Mouse (Mus musculus): ENCODE results near the gene Zfp618.
A peak's percentile ranks its signal among the peaks of the same experiment; 100 is the strongest.

Zfp618 gene

DNA sequence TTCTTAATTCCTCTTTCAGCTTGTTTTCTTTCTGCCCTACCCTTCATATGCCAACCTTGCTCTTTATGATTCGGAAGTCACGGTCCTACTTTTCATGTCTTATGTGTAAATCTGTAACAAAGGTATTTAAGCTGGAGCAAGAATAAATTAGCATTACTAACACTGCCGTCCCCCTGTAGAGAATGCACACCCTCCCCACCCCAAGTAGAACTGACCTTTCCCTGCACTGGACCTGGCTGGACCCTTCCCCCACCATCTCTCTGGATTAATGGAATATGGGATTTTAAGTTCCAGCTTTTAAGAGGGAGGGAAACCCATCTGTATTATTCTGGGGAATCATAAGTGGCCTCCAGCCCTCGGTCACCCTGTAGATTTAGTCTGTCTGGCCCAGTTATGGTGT lies 65.9 kb downstream of the Zfp618 start:
- DNase-seq (ENCODE audit: low read depth, low spot score), result no peak

GRCm38 (mm10) chr4:63032581-63033006 lies 67.2 kb downstream of the Zfp618 start:
- no peak for DNase-seq (ENCODE audit: low read depth, low spot score)

GRCm38 (mm10) chr4:63033724-63034123 lies 68.4 kb downstream of the Zfp618 start:
- DNase-seq (ENCODE audit: low read depth, low spot score), result peak; percentile 31

DNA sequence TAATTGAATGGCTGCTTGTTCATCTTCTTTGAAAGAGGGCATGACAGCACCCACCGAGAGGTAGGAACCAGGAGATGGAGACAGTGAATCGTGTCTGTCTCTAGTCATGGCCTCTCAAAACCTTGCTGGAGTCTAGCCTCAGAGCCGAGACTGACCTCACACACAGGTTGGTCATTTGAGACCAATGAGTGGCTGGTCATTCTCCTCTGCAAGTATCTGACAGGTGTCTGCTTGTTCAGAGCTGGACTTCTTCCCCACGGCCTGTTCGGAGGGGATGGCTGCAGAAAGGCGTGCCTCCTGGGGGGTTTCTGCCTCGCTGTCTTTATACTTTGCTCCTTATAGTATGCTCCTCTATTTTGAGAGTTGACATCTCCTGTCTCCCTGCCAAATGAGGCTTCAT lies 70.6 kb downstream of the Zfp618 start:
- DNase-seq (ENCODE audit: low read depth, low spot score), result no peak

DNA sequence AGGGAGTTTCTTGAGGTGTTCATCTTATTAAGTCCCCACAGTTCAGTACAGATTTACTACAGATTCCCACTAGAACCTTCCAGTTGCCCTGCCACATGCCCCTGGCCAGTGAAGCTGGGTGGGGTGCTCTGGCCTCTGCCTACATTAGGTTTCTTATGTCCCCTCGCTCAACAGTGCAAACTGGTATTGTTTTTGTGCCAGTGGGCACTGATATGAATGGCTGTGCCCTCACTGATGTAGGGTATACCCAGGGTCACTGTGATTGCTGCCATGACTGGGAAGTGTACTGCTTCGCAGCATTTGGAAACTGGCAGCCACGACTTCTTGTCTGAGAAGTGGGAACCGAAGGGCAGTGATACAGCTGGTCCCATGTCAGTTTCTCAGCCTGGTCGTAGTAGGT lies 71.4 kb downstream of the Zfp618 start:
- no peak for DNase-seq (ENCODE audit: low read depth, low spot score)

DNA sequence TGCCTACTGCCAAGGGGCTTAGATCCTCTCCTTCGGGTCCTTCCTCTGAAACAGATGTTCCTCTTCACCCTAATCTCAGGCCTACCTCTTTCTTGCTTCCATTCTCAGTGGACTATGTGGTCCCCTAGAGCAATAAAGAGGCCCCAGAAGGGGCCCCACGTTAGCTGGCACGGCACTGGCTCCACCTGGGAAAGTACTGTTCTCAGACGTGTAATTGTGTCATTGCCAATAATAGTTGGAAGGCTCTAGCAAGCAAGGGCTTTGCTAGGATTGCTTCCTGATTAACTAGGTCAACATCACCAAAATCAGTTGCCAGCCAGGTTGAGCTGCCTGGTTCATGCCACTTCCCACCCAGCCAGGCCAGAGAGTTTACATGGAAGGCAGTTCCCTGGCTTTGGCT lies 72.2 kb downstream of the Zfp618 start:
- DNase-seq (ENCODE audit: low read depth, low spot score), result no peak

- DNase-seq (ENCODE audit: low read depth, low spot score), result no peak
Measured at GRCm38 (mm10) chr4:63038265-63038664, 72.9 kb downstream of the Zfp618 start.

DNA sequence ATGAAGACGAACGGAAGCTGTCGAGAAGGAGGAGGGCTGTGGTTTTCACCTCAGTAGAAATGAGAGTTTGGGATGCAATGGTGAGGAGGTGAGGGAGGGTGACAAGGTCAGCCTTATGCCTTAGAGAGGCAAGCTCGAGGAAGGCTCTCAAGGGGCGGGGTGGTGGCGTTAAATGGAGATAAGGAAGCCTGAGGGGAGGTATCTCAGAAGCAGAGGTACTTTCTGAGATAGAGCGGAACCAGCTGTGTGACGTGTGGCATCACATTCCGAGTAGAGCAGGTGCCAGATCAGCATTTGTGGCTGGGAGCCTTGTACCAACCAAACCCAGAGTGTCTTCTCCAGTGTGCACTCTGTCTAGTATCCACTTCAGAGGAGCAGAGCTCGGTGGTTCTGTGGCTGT lies 73.6 kb downstream of the Zfp618 start:
- no peak for DNase-seq (ENCODE audit: low read depth, low spot score)

GRCm38 (mm10) chr4:63048606-63049005 lies 83.2 kb downstream of the Zfp618 start:
- no peak for DNase-seq (ENCODE audit: low read depth, low spot score)

DNA sequence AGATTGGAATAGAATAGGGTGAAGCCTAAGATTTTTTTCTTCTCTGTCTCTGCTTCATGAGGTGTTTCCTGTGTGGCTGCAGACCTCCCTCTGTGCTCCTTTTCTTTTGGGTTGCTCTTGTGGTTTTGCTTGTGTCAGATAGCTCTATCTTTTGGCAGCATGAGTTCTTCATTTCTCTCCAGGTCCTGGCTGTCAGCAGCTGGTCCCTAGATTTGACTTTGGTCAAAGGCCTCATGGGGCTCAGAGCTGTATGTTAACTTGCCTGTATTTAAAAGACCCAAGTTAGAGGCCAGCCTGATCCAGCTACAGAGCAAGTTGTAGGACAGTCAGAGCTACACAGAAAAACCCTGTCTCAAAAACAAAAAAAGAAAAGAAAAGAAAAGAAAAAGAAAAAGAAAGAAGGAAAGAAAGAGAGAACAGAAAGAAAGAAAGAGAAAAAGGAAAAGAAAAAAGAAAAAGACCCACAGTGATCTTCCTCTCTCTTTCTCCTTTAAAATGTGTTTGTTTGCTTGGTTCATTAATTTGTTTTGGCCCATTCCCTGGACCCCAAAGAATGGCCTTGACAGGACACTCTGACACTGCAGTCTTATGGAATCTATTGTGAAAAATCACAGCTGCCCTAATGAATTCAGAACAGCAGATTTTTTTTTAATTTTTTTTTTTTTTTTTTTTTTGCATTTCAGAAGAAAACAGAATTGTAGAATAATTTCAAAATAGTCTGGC lies 84.4 kb downstream of the Zfp618 start:
- DNase-seq (ENCODE audit: low read depth, low spot score), result no peak

DNA sequence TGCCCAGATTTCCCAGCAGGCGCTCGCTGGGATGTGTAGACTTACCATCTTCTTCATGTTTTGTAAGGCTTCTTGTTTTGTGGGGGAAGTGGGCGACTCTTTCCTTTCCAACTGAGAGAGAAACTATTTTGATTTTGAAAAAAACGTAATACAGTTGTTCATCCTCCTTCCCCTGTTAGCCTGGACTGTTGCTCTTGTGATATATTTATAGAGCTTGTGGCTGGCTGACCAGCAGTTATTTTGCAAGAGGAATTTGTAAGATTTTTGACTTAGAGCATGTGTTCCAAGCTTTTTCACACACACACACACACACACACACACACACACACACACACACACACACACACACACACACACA lies 84.9 kb downstream of the Zfp618 start:
- no peak for DNase-seq (ENCODE audit: low read depth, low spot score)

DNA sequence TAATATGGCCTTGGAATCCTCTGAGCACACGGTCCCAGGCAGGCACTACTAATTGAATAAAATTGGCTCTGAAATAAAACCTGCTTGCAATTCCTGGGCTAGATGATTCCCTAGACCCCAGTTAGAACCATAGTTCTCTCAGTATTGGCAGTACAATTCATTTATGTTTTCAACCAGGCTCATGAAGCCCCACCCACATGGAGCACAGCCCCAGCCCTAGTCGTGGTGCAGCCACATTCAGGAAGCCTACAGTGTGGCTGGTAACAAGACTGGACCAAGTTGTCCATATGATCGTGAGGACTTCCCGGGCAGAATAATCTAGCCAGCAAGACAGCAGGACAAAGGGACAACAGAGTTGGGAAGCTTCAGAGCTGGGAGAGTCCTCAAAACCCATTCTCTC lies 85.6 kb downstream of the Zfp618 start:
- DNase-seq (ENCODE audit: low read depth, low spot score), result no peak

DNA sequence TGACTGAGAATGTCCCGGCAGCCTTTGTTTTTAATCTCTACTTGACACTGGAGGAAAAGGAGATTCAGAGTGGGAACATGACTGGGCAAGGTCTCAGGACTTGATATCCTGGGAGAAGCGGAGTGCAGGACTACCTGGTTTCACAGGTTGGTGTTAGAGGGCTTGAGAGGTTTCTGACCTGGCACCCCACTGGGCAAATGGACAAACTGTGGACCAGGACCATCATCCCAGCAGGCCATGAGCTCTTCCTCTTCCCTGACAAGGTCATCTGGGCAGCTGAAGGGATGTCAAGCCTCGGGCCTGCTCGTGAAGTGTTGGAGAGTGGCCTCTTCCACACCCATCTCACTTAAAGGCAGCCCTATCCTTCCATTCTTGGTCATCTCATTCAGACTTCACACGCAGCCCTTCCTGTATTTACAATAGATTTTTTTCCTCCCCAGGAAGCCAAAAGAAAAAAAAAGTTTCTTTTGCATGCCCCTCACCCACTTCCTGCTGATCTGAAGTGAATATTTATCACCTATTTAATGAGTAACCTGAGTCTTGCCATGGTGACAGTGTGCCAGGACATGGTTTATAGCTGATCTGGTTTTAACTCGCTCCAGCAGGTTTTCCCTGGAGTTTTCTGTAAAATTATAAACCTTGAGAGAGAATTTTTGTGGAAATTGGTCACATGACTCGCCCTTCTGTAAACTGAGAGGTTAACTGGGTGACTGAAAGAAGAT lies 86.7 kb downstream of the Zfp618 start:
- no peak for DNase-seq (ENCODE audit: low read depth, low spot score)

DNA sequence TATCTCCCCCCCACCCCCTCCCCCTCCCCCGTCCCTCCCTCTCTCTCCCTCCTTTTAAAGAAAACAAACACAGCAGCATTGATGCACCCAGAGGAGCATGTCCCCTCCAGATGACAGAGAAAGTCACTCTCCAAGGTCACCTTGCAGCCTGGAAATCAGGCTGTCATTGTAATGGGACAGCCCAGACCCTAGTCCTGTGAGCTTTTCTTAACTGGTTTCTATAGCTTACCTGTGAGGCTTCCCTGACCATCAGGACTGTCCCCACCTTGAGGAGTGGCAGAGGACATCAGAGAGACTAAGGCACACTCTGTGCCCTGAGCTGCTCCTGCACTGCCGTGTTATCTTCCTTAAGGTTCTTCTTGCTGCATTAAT lies 87.3 kb downstream of the Zfp618 start:
- DNase-seq (ENCODE audit: low read depth, low spot score), result no peak

GRCm38 (mm10) chr4:63055216-63055745 lies 89.9 kb downstream of the Zfp618 start:
- no peak for DNase-seq (ENCODE audit: low read depth, low spot score)

DNA sequence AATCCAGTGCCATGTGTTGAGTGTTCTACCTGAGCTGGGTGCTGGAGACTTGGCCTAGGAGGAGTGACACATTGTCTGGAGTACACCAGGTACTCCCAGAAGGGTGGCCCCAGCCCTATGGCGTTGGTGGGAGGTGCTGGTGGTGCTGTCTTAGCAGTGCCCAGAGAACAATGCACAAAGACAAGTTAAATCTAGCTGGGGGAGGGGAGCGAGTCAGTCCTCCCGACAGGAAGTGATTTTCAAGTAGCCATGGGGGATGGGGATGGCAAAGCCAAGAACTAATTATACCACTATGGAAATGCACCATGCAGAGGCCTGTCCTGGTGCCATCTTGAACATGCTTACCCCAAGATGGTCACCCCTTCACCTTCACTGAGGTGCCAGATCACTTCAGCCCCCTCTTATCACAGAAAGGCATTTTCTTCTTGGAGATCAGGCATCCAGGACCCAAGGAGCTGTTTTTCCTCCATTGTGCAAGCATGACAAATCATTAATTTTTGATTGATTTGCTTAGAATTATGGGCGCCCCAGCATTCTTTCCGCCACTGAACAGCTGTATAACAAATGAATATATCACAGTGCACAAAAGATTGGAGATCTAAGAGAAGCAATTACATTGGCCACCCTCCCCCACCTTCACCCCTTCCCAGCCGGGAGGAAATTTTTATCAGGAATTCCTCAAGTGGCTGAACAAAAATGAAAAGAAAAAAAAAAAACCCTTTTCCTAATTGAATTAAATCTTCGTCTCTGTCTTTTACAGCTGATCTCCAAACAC lies 91.5 kb downstream of the Zfp618 start:
- DNase-seq (ENCODE audit: low read depth, low spot score), result peak; percentile 15

- DNase-seq (ENCODE audit: low read depth, low spot score), result no peak
Measured at GRCm38 (mm10) chr4:63057581-63057980, 92.2 kb downstream of the Zfp618 start.

DNA sequence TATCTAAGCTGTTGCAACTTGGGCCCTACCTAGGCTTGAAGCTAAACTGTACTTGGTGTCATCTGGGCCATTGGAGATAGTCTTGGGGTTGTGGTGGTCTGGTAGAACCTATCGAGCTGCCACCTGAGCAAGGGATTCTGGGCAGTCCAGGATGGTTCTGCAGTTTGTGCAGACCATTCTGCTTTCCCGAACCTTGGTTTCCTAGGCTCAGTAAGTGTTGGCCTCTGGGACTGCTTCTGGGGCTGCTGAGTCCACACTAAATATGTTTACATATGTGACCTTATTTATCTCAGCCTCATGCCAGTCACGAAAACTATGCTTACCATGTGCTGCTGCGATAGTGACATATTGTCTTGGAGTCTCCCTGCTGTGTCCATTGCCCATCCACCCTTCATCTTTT lies 93.3 kb downstream of the Zfp618 start:
- no peak for DNase-seq (ENCODE audit: low read depth, low spot score)

DNA sequence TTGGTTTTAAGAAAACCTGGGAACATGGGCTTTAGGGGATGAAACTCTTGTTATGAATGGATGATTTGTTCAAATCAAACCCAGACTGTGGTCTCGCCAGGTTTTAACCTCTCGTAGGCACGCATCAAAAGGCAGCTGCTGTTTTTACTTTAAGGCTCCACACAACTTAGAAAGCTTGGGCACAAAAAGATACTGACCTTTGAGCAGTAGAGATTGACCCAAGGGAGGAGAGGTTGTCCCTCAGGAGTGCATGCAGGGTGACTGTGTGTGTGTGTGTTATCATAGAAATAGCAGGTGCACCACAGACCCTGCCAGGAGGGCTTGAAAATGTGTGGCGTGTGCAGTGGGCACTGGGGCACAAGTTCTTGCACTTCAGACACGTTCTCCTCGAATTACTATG lies 95.0 kb downstream of the Zfp618 start:
- no peak for DNase-seq (ENCODE audit: low read depth, low spot score)

- no peak for DNase-seq (ENCODE audit: low read depth, low spot score)
Measured at GRCm38 (mm10) chr4:63061411-63061810, 96.0 kb downstream of the Zfp618 start.

- DNase-seq (ENCODE audit: low read depth, low spot score), result no peak
Measured at GRCm38 (mm10) chr4:63063360-63063759, 98.0 kb downstream of the Zfp618 start.

DNA sequence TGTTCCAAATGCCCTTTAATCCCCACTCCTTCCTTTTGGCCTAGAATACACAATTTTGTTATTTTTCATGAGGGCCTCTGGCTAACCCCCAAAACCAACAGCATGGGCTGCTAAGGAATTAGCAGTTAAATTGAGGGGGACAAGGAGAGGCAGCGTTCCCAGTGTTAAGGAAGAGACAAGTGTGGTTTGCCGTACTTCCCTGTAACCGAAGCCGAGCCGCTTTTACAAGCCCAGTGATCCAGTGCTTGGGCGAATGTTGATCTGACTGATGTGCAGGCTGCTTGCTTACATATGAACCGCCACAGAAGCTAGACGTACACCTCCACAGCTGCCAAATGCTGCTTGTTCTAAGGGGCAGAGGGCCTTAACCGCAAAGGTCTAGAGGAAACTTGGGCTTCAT lies 99.5 kb downstream of the Zfp618 start:
- no peak for DNase-seq (ENCODE audit: low read depth, low spot score)
